Mouse (Mus musculus): ENCODE measurements around the gene Cacna1e. TPM values are rescaled to one million over a fixed set of nuclear protein-coding genes. Genes with fewer than 3 reads are reported as not detected.

Cacna1e gene
- under 1 TPM; 0.04 to 0.19 TPM for polyA plus RNA-seq (2017; shearing (Covaris generic))

DNA sequence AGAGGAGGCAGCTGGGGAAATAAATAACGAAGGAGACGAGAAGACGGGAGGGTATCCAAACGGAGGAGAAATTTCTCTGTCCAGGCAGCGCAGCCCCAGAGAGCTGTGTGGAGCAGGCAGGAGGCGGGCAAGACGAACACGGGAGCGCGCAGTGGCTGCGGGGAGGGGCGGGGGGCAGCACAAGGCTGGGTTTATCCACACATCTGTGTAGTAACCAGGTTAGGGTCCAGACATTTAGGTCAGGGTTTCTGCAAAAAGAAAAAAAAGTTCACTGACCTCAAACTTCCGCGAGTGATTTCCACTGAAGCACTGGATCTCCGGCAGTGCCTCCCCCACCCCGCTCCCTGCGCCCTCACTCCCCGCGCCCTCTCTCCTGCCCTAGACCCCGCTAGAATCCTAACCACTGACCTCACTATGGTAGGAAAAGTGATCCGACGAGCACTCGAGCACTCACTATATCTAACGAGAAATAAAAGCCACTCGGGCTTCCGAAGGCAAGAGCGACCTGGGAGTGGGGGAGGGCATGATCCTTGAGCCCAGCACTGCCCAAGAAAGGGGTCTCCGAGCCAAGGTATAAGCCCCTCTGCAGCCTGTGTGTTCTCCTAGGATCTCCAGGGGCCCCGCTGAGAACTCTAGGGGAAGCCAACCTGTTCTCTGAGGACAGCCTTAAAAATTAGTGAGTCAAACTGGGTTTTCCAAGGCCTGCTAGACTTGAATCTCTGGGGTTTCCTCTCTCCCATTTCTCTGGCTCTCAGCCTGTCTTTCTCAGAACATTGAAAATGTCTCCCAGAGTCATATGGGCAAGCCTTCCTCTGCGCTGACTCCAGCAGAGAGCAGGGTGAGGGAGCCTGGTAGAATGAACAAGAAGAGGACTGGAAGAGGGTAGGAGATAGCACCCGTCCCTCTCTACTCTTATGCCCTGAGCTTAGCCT is at the start of gene Cacna1e:
Cacna1e (minus strand) TSS at position 227 of the 932 bp plus-strand sequence.
- no peak for ATAC-seq

DNA sequence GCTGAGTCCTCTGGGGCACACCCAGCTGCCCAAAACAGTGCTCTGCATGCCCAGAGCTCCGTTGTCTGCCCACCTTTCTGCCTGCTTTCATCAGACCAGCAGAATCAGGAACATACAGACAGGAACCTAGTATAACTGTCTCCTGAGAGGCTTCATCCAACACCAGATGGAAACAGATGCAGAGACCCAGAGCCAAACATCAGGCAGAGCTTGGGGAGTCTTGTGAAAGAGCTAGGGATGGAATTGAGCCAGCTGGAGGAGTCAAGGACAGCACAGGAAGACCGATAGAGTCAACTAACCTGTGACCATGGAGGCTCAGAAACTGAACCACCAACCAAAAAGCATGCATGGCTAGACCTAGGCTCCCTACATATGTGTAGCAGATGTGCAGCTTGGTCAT is 34.1 kb upstream of the Cacna1e start:
- no peak for ATAC-seq

DNA sequence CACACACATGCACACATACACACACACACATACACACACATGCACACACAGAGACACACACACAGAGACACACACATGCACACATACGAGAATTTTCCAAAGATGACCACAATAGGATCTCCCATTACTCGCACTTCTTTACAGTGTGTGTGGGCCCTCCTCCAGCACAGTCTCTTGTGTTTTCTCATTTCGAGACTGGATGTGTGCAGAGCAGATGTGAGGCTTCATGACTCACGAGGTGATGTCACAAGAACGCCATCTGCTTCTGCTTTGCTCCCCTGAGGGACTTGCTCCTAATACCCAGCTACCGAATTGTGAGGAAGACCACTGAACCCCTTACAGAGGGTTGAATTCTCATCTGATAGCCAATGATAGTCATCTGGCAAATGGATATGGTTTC is 33.1 kb upstream of the Cacna1e start:
- no peak for ATAC-seq

DNA sequence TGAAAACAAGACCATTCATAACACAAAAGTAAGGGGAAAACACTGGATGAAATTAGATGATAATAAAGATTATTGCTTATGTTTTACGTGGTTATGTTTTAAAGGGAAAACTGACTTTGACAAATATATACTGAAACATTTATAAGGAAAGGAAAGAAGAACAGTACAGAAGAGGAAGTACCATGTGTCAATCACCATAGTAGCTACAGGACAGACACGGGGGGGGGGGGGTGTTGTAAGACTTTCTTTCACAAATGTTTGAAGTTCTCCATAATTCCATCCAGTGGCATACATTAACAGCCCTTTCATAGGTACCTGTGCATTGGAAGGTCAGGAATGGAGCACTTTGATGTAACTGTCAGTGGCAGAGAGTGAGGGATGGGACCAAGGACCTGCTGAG is 25.3 kb upstream of the Cacna1e start:
- no peak for ATAC-seq

DNA sequence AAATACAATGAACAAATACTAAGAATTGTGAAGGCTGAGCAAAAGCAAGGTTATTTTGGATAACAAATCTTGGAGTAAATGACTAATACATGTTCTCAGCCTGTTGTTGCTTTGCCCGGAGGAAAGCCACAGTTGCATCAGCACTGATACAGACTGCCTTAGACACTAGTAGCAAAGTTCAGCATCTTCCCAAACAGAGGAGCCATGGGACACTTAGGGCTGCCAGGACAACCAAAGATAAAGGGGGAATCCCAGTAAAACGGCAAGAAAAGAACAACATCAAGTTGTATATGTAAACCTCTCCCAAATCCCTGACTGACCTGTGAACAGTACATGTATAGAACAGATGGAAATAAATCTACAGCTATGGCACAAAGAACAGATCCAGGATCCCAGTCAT is 13.1 kb upstream of the Cacna1e start:
- ATAC-seq: no peak

DNA sequence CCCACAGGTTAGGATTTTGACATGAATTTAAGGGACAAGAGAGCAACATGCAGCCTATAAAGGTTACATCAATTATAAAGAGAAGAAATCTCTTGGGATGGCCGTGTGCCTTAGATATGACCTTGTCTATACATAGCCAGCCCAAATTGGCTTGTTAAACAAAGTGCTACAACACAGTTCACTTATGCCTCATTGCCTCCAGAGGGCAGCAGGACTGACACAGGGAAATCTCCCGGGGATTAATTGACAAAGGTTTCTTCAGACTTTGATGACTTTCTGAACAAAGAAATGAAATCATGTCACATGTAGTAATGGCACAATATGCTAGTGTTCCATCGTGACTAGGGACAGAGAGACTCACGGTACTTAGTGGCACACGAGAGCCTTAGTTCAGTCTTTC is 5.9 kb upstream of the Cacna1e start:
- no peak for ATAC-seq

DNA sequence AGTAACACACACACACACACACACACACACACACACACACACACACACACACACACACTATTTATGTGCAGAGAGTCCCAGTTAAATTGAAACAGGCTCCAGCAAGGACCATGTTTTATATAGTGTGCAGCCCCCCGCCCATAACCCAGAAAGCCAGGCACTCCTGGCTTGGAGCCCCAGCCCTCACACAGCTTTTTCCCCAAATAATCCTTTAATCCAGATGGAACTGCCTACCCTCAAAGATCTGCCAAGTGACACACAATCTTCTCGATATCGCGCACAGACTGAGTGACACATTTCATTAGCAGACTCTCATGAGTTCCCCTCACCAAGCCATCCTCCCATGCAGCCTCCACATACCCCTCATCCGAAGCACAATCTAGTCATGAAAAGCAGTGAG is 4.2 kb upstream of the Cacna1e start:
- no peak for ATAC-seq

DNA sequence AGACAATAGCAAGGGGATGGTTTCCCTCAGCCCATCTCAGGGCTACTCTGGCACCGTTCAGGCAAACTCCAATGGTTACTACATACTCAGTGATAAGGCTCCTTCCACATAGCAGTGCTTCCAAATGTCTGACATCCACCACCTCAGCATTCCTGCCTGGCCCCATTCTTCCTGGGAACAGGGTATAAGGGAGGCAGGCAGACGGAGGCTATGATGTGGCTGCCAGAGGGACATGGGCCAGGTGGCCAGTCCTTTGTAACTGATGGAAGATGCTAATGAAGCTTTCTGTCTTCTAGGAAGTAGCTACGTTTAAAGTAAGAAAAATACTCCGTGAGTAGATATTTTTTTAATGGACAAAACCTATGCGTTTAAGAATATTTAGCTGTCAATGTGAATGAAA is 3.7 kb upstream of the Cacna1e start:
- ATAC-seq: no peak

DNA sequence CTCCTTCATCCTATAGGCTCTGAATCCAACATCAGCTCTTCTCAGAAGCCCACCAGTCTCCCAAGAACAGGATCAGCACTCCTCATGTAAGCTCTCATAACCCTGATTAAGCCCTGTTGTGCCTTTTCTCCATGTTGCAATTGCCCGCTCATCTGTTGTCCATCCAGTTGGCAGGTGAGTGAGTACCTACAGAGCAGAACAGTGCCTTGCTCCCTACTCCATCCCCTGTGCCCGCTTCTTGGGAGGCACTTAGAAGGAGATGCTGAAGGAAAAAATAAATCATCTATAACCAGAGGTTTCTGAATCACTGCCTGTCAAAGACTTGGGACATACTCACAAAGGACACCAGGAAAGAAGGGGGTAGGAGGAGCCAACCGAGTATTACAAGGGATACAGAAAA is 3.2 kb upstream of the Cacna1e start:
- no peak for ATAC-seq

DNA sequence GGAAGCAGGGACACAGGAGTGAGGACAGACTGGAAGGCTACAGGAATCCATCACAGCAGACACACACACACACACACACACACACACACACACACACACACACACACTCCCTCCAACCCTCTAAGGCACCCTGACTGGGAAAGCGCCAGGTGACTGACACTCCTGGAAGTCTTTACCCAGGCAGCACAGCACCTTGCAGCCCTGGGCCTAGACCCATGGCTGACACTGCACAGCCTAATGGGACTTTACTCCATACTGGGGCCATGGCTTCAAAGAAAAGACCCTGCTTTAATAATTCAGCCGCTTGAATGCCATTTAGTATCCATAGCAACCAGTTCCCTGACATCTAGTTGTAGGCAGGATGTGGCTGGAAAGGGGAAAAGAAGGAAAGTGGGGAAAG is 2.3 kb upstream of the Cacna1e start:
- ATAC-seq: no peak

DNA sequence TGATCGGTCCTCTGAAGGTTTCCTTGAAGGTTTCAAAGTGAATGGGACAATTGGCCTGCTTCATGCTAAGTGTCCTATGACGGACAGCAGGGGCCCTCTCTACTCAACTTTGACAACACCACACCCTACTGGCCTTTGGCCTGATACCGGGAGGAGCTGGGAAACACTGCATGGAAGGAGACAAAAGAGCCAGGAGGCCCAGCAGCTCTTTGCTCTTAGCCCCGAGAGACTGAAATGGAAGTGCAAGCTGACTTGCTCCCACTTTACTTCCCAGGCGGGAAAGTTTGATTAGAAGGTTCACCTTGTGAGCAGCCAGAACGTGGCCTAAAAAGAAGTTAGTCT is 877 bp upstream of the Cacna1e start:
- no peak for ATAC-seq

DNA sequence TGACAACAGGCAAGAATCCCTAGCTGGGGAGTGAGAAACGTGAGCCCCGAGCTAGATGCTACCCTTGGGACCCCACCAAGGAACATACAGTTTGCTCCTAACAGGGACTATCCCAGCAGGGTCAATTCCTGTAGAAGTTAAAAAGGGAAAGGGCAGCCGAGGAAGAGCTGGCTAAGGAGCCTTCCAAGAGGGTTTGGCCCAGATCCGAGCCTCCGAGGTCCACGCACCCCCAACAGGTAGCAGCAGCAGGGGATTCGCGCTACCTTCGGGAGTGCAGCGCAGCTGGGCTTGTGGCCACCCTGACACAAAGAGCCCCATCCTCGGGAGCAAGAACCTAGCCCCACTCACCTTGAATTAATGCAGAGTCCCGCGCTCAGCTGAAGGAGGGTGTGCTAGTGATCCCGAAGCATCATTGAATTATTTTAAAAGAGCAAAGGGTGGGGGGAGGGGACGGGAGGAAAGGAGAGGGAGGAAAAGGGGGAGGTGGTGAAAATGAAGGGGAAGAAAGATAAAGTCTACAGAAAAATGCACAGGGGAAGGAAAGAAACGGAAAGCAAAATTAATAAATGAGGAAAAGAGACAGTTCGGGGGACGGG is 607 bp downstream of the Cacna1e start:
- no peak for ATAC-seq

DNA sequence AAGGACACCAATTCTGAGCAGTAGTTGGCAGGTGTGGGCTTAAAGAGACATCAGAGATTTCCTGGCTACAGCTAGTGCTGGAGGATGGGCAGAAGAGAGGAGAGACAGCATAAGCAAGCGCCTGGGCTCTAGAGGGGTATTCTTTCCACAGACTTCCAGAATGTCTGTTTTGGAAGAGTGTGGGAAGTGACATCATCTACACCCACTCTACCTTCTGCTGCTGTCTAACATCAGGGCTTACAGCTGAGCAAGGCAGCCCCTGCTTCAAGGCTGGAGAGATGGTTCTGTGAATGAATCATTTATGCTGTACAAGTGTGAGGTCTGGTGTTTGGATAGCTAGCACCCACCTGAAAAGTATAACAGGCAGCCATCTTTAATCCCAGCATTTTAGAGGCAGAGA is 18.3 kb downstream of the Cacna1e start:
- ATAC-seq: no peak

DNA sequence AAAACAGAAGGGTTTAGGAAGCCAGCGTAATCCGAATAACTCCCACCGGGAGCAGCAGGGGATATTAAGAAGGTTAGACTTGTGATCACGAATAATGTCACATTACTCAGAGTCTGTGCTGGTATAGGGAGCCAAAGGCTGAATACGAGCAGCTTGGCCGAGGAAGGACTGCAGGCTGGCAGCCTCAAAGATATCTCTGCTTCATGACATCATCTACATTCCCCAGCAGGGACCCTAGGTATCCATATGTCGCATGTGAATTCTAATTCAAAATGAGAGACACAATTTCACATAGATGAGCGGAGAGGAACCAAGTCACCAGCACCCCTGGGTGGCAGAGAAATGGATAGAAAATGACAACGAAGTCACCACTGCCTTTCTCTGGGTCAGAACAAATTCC is 22.9 kb downstream of the Cacna1e start:
- ATAC-seq: no peak

DNA sequence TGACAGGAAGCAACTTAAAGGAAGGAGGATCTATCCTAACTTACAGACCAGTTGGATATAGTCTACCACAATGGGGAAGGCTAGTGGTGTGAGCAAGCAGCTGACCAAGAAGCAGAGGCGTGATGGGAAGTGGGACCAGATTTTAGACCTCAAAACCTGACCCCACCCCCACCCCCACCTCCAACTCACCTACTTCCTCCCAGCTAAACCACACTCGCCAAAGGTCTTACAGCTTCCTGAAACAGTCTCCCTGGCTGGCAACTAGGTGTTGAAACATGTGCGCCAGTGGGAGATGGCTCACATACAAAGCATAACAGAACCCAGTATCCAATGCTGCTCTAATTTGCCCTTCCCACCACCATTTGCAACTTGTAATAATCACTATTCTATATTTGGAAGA is 29.7 kb downstream of the Cacna1e start:
- ATAC-seq: no peak

DNA sequence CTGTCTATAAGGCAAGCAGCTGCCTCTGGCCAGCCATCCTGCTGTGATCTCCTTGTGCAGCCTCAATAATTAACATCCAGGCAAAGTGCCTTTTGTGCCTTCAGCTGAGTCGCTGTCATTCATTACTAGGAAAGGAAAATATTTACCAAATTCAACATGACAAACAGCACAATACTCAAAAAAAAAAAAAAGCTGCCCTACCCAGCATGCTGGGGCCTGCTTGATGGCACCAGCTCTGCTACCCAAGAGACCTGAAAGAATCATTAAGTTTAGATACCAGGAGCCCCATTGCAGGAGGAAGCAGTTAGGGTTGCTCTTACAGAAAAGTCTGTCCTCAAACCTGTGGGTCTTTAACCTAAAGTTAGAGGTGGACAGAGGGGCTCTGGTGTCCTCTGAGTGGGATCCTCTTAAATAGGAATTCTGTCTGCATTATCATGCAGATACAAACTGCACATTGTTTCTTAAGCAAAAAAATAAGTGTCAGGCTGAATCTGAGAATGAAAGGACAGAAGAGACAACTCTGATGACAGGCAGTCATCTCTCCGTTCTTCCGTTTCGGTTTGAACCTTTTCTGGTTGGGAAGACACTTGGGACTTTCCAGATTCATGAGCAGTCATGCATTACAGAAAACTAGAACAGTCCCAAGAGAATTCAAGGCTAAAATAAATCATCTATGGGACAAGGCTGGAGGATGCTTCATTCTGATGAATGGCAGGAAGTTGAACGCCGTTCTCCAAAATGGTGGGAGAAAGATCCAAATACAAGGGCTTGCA is 33.6 kb downstream of the Cacna1e start:
- no peak for ATAC-seq

DNA sequence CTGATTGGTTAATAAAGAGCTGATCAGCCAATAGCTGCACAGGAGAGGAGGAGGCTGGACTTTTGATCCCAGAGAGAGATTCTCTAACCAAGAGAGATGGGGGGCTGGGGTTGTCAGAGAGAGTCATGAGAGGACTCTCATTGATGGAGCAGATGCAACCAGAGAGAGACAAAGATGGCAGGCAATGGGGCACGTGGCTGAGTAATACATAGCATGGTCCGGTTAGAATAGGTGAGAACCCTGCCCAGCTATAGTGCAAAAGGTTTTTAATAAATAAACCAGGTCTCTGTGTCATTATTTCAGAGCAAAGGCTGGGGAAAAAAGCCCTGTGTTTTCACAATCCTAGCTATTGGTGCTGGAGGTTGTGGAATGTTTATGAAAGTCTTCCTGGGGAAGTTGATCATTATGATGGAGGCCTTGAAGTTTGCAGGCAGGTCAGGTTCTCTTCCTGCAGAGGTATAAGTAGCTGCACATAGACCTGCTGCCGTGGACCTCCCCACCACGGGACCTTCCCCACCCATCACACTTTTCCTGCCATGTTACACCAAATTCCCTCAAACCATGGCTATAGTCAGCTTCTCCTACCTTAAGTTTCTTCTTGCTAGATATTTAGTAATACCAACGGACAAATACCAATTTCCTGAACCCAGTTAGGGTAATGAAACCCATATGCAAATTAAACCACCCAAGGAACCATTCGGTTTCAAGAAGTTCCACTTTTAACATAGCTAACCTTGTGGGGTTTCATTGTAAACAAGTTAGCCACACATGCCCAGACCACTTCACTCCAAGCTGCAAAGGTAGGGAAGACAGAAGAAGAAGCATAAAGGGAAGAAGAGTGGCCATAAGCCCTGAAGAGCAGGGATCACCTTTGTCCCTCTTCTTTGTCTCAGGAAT is 35.4 kb downstream of the Cacna1e start:
- no peak for ATAC-seq

DNA sequence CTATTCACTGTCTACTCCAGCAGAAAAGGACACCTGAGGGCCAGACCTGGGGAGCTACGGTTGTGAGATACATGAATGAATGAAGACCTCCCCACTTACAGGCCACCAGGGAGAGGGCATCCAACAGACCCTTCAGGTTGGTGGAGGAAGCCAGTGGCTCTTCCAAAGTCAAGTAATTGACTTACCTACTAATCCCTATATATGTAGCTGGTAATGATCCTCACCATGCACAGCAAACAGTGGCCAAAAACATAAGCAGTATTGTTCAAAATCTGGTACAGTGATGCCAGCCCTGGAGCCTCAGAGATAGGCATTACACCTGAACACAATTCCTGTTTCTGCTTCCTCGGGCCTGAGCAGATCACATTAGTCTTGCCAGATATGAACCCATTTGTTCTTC is 37.4 kb downstream of the Cacna1e start:
- no peak for ATAC-seq

DNA sequence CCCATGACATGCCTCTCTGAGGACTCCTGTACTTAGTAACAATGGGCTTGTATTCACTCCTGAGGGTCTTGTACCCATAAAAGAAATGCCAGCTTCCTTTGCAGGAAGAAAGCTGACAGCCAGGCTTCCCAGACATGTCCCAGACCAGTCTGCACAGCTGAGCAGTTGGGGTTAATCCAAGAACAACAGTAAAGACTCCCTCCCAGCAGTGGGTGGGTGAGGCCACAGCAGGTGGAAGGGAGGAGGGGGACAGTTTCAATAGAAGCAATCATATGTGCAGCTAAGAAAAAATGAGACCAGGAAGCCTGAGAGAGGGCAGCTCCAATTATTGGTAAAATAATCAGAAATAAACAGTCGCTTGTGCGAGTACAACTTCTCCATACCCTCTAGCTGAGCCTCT is 40.9 kb downstream of the Cacna1e start:
- no peak for ATAC-seq

DNA sequence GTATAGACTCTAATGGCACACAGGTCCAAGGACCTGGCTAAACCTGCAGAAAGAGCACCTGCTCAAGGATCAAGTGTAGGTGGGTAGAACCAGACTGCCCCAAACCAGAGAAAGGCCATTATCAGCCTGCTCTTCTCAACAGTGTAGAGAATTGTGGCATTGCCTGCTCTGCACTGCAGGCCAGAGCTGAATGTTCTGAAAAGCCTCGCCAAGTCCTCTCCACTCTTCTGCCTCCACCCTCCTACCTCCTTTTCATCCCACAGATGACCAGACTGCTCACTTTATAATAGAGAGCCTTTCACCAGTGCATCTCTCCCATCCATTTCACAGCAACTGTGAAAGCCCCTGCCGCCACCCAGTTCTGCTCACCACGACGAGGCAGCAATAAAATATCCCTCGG is 42.0 kb downstream of the Cacna1e start:
- ATAC-seq: no peak

DNA sequence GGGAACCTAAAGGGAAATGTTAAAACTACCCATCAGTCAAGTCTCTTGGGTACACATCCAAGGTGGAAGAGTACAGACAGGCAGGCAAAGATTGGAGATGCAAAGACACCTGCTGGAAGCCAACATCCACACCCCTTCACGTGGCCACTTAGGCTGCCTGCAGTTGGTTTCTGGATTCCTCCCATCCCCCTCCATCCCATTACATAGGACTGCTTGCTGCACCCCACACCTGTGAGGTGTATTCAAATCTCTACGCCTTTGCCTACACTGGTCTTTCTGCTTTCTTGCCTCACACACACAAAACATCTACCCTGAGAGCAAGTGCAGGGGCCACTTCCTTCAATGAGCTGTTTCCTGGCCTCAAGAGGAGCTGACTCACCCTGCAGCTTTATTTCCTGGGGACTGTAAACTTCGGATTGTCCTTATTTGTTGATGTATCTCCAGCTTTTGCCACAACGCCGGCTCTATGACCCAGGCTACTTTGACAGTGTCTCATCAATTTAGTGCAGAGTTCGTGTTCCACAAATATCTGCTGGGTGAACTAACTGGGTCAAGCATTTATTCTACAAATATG is 43.2 kb downstream of the Cacna1e start:
- ATAC-seq: no peak

DNA sequence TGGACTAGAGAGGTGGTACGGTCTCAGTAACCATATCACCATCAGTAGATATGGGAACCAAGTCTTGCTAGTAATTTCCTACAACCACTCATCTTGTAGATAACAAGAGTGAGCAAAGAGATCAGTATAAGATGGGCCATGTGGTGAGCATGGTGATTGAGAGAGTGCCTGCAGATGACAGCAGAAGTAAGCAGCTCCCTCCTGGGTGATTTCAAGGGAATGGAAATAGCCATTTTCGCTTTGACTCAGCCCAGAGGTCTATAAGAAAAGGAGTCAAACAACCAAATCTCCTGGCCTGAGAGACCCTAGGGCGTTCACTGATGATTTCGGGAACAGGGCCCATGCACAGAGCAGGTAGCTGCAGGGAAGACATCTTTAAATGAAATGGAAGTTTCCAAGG is 45.0 kb downstream of the Cacna1e start:
- ATAC-seq: no peak

Data from activated CD4-positive, CD25-positive, alpha-beta regulatory T cell, adult 4 months (primary cell).